Mouse (Mus musculus) adrenal gland, postnatal 10 days (tissue): Measurements from ENCODE around the gene Rbm20. TPM values are rescaled to one million over a fixed set of nuclear protein-coding genes. Genes with fewer than 3 reads are reported as not detected.

ENCODE experiments used
- DNase-seq: peaks from one replicate; pipeline ENCODE4 v3.0.0; 2021; ENCODE audit warnings: mixed read lengths
- total RNA-seq, 2 experiments: library from RNA; stranded (reverse); gene quantifications; 2 replicates each; pipeline ENCODE4 v1.2.3; 2021

Rbm20 gene
- total RNA-seq, 2 experiments from 2014 or later: 1.7 to 7.6 TPM

DNA sequence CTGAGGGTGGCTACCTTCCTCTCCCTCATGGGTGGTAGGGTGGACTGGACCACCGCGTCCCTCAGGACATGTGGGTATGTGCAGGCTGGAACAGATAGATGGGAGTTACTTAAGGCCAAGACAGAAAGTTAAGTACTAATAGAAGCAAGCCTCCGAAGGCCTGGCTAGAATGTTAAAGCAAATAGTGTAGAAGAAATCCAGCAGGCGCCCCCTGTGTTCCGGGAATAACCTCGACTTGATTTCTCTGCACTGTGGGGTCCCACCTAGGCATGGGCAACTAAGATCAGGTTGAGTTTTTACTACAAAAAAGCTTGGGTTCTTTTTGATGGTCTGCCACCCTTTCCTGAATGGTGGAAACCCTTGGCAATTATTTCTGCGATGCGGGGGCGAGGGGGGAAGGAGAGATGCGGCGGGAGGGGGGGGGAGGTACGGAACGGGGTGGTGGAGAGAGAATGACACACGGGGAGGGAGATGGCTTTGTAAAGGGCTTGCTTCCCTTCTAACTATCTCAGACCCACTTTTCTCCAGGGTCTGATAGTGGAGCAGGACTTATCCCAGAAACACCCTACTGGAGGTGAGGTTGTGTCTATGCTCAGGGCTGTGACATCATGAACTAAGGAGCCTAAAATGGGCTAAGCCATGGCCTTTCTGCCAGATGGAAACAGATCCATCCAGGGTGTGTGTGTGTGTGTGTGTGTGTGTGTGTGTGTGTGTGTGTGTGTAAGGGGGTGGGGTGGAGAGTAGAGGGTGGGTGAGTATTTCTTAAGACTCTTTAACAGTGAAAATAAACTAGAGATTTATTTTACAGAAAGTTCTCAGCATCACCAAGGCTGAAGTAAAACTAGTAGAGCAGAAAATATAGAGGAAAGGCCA lies 175.0 kb downstream of the Rbm20 start:
- no peak for DNase-seq

- DNase-seq: peak; percentile 56
These were observed 175.8 kb downstream of the Rbm20 start for GRCm38 (mm10) chr19:53852699-53853451.

- peak; percentile 29 for DNase-seq
These were observed 177.9 kb downstream of the Rbm20 start for GRCm38 (mm10) chr19:53854978-53855377.

GRCm38 (mm10) chr19:53855781-53856180 lies 178.7 kb downstream of the Rbm20 start:
- no peak for DNase-seq

DNA sequence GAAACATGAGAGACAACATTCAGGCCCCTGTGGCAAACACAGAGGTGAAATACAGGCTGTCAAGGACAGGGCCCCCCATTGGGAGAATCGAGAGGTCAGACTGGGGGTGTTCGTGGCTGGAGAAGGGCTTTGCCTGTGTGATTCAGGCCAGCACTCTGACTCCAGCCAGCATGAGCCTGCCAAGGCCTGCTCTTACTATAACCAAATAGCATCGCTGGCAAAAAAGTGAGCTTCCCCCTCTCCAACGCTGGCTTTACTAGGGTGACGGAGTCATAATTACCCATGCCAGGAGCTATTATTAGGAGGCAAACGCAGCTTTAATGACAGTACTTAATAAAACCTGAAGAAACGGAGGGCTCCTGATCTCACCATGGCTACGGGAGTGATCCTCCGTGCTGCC lies 179.7 kb downstream of the Rbm20 start:
- DNase-seq: peak; percentile 35

- no peak for DNase-seq
These were observed 180.9 kb downstream of the Rbm20 start for GRCm38 (mm10) chr19:53857962-53858361.

- no peak for DNase-seq
These were observed 182.0 kb downstream of the Rbm20 start for GRCm38 (mm10) chr19:53859149-53859548.

DNA sequence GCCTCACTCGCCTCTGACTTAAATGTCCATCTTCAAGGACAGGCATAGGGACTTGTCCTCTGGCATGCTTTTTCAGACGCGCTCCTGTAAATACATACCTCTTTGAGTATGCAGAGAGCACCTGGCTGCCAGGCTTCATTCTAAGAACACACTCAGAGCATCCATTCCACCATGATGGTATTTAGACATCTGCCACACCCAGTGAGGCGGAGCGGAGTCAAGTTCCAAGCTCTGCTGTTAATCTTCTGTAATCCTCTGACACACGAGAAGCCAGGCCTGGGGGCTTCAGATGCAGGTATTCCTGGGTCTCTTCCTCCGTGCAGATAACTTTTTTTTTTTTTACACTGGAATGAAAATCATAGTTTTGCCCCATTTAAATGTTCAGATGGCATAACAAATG lies 182.5 kb downstream of the Rbm20 start:
- no peak for DNase-seq

- no peak for DNase-seq
These were observed 184.2 kb downstream of the Rbm20 start for GRCm38 (mm10) chr19:53861346-53861745.

DNA sequence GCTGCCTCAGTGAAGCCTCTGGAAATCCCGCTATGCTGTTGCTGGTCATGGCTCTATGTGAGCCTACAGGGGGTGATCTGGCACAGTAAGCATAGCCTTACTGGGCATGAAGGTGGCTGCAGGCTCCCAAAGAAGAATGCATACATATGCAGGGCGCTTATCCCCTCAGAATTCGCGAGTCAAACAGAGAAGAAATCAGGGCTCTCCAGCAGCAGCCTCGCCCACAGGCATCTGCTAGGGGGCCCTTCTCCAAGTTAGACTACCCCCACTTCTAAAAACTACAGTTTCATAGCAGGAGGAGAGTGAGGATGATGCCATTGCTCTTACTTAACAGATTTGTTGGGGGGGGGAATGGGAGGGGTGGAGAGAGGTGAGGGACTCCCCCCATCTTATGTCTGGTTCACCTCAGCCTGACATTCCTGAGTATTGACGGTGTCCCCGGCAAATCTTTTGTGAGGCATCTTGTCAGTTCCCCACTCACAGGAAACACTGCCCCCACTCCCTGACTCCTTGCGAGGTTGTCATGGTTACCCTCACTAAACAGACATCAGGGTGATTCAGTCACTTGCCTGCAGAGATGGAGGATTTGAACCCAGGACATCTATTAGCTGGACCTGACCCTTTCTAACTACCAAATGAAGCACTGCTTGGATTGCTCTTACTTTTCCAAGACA lies 185.6 kb downstream of the Rbm20 start:
- DNase-seq: no peak

DNA sequence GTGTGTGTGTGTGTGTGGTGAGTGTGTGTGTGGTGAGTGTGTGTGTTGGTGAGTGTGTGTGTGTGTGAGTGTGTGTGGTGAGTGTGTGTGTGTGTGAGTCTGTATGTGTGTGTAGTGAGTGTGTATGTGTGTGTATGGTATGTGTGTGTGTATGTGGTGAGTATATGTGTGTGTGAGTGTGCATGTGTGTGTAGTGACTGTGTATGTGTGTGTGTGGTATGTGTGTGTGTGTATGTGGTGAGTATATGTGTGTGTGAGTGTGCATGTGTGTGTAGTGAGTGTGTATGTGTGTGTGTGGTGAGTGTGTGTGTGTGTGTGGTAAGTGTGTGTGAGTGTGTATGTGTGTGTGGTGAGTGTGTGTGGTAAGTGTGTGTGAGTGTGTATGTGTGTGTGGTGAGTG lies 190.1 kb downstream of the Rbm20 start:
- no peak for DNase-seq

DNA sequence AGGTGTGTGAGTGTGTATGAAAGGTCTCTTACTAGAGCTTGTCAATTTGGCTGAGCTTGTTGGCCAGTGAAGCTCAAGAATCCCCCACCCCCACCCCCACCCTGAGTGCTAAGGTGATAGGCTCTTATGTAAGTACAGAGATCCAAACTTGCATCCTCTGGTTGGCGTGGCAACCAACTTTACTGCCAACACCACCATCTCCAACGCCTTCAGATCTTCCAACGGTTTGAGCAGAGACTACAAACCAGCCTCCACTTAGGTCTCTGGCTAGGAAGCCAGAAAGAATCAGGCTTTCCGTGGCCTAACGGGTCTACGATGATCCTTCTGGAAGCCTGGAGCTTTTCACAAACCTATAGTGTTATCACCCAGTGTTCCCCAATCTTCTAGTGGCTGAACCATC lies 191.0 kb downstream of the Rbm20 start:
- DNase-seq: no peak

- DNase-seq: no peak
These were observed 191.7 kb downstream of the Rbm20 start for GRCm38 (mm10) chr19:53868796-53869195.

DNA sequence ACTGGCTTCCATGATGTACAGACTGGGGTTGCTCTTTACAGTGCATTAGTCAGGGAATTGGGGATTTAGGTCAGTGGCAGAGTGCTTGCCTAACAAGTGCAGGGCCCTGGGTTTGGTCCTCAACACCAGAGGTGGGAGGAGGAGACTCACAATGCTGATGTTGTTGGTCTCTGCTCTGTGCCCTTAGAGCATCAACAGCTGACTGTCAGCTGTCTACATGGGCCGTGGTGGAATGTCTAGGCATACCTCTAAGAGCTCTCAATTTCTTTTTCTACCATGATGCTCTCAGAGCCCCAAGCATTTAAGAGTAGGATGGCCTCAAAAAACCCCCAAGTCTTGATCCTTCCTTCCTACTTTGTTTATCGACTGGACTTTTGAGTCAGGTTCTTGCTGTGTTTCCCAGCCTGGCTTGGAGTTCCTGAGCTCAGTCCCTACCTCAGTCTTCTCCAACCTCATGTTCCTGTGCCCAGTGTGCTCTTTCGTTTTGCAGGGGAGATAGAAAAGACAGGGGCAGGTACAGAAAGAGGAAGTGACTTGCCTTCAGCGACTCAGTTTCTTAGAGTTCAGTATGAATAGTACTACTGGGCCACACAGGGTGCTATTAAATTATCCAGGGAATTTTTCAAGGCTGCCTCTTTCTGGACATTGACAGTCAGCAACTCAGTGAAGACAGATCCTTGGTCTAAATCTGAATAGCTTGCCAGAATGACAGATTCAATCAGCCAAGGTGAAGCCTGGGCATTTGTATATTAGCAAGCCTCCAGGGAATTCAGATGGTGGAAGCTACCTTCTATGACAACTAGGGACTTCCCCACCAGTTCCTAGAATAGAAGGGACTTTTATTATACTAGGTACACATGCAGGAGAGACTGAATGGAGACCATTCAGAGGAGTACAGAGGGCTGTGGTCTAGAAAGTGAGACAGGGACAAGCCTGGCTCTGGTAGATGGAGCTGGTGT lies 192.6 kb downstream of the Rbm20 start:
- DNase-seq: no peak

- no peak for DNase-seq
These were observed 193.5 kb downstream of the Rbm20 start for GRCm38 (mm10) chr19:53870568-53870967.

DNA sequence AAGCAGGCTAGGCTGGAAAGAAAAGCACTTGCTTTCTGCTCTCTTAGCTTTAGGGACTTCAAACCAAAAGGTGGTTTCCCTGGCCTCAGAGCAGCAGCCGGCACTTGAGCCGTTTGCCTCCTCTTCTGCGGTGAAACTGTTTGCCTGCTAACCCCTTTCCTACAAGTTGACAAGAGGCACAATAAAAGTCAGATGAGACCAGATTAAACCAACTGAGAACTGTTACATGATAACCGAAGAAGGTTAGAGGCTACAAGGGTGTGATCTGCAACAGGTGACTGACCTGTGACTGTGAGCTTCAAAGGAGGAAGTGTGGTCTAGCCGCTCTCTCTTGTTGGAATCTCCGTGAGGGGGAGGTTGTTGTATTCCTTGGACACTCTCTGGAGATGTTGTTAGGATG lies 194.4 kb downstream of the Rbm20 start:
- no peak for DNase-seq

DNA sequence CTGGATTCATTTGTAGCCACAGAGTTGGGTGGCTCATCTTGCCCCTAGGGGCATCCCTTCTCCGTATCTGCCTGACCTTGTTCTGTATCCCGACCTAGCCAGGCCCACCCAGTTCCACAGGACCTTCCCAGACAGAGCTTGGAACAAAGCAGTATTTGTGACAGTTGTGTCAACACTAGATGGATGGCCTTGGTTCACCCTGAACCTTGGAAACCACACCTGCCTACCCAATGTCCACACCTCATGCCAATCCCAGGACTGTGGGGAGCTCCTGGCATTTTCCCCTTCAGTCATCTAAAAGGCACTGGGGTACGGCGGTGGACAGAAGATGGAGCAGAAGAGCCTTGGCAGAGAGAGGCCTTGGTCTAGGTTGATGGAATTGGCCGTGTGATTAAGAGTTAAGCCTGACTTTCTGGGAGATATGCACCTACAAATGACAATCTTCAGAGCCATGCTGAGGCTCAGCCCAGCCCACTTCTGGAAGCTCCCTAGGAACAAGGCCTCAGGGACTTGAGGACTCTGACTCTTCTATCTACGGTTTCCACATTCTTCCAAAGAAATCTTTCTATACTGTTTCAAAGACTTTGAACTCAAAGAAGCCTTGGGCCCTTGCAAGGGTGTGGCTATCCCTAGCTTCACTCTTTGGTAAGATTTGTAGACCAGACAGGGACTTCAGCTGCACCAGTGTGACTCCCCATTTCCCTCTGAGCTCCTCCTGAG lies 196.0 kb downstream of the Rbm20 start:
- no peak for DNase-seq

DNA sequence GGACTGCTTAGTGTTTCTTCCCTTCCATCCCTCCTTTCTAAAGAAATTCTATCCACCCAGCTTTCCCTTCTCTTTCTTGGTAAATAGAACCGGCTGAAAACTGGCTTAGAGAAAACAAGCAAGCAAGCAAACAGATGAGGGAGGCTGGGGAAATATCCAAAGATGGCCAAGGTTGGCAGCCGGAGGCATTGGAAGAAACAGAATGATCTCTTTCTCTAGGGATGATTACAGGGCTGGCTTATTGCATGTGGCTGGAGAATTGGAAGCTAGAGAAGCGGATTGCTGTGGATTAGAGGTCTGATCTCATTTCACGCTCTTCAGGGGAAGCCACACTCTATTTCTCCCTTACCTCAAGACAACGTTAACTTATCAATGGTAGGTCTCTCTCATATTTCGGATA lies 198.1 kb downstream of the Rbm20 start:
- no peak for DNase-seq

GRCm38 (mm10) chr19:53877779-53878178 lies 200.7 kb downstream of the Rbm20 start:
- no peak for DNase-seq

DNA sequence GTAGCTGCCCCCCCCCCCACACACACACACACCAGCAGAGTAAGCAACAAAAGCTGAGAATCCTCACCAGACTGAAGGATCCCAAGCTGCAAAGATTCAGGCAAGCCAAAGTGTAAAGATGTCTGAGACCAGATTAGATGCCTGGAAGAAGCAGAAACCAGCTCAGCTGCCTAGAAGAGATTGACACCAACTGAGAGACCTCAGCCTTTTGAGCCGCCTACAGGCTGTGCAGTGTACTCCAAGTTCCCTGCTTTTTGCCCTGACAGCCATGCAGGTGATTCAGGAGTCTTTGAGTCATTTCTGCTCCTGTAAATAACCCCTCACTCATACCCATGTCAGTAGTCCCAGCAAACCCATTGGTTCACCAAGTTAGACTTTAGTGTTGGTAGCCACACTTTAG lies 203.4 kb downstream of the Rbm20 start:
- no peak for DNase-seq

GRCm38 (mm10) chr19:53881786-53882185 lies 204.7 kb downstream of the Rbm20 start:
- no peak for DNase-seq
